Mouse (Mus musculus): ENCODE results near the gene Hist2h3c1. TPM values are rescaled to one million over a fixed set of nuclear protein-coding genes. Genes with fewer than 3 reads are reported as not detected.

The Hist2h3c1 gene
- 1.9 and 8.4 TPM in 2 replicates for polyA plus RNA-seq (2012; rRNA removed)

GRCm38 (mm10) chr3:96246427-96246856 is at the start of gene Hist2h3c1:
Hist2h3c1 (plus strand) TSS chr3:96246685.

GRCm38 (mm10) chr3:96219661-96220130 is 26.8 kb upstream of the Hist2h3c1 start, which contains the start of the genes Bola1 and Hist2h2ab:
Bola1 (minus strand) TSS chr3:96219709.
Hist2h2ab (plus strand) TSS chr3:96219865.

GRCm38 (mm10) chr3:96220765-96221639 is 25.5 kb upstream of the Hist2h3c1 start, which contains the start of the genes Hist2h2ac and Hist2h2be:
Hist2h2ac (minus strand) TSS chr3:96220880.
Hist2h2be (plus strand) TSS chr3:96221119.

GRCm38 (mm10) chr3:96238954-96239793 is 7.3 kb upstream of the Hist2h3c1 start, which contains the start of gene Hist2h3c2:
Hist2h3c2 (minus strand) TSS chr3:96239127.

GRCm38 (mm10) chr3:96239949-96240798 is 6.3 kb upstream of the Hist2h3c1 start, which contains the start of gene Hist2h2aa2:
Hist2h2aa2 (minus strand) TSS chr3:96240276.

GRCm38 (mm10) chr3:96245003-96245886 is 1.2 kb upstream of the Hist2h3c1 start, which contains the start of gene Hist2h2aa1:
Hist2h2aa1 (plus strand) TSS chr3:96245497.

GRCm38 (mm10) chr3:96262979-96263550 is 16.6 kb downstream of the Hist2h3c1 start, which contains the start of gene Hist2h4:
Hist2h4 (minus strand) TSS chr3:96263311.

GRCm38 (mm10) chr3:96268051-96268775 is 21.7 kb downstream of the Hist2h3c1 start, which contains the start of gene Hist2h3b:
Hist2h3b (plus strand) TSS chr3:96268654.

GRCm38 (mm10) chr3:96269511-96270474 is 23.3 kb downstream of the Hist2h3c1 start, which contains the start of gene Hist2h2bb:
Hist2h2bb (plus strand) TSS chr3:96269752.

GRCm38 (mm10) chr3:96293787-96294186 is 47.3 kb downstream of the Hist2h3c1 start, which contains the start of gene Fcgr1:
Fcgr1 (minus strand) TSS chr3:96293969.

Other genes with a start within 250 kb of the Hist2h3c1 start
- 4.7 and 5.3 TPM in 2 replicates for gene Vps45, start 188.2 kb upstream of the Hist2h3c1 start, polyA plus RNA-seq (2012; rRNA removed)
- 3.6 and 3.7 TPM in 2 replicates for gene Otud7b, start 142.2 kb upstream of the Hist2h3c1 start, polyA plus RNA-seq (2012; rRNA removed)
- gene Mtmr11, start 84.7 kb upstream of the Hist2h3c1 start, polyA plus RNA-seq (2012; rRNA removed) = 9.6 and 12.3 TPM in 2 replicates
- 26.1 and 26.7 TPM in 2 replicates for gene Sf3b4, start 74.4 kb upstream of the Hist2h3c1 start, polyA plus RNA-seq (2012; rRNA removed)
- 0.30 and 0.41 TPM in 2 replicates for gene Sv2a, start 65.5 kb upstream of the Hist2h3c1 start, polyA plus RNA-seq (2012; rRNA removed)
- gene Bola1, start 27.0 kb upstream of the Hist2h3c1 start, polyA plus RNA-seq (2012; rRNA removed) = 29.2 and 31.1 TPM in 2 replicates
- 0.42 and 0.82 TPM in 2 replicates for gene Hist2h2ab, start 26.8 kb upstream of the Hist2h3c1 start, polyA plus RNA-seq (2012; rRNA removed)
- gene Hist2h2ac, start 25.8 kb upstream of the Hist2h3c1 start, polyA plus RNA-seq (2012; rRNA removed) = 7.7 and 8.1 TPM in 2 replicates
- gene Hist2h2be, start 25.6 kb upstream of the Hist2h3c1 start, polyA plus RNA-seq (2012; rRNA removed) = 8.3 and 14.1 TPM in 2 replicates
- 31.1 and 37.7 TPM in 2 replicates for gene Hist2h3c2, start 7.6 kb upstream of the Hist2h3c1 start, polyA plus RNA-seq (2012; rRNA removed)
- gene Hist2h2aa2, start 6.4 kb upstream of the Hist2h3c1 start, polyA plus RNA-seq (2012; rRNA removed) = 39.3 and 40.4 TPM in 2 replicates
- gene Hist2h2aa1, start 1.2 kb upstream of the Hist2h3c1 start, polyA plus RNA-seq (2012; rRNA removed) = 83.3 and 119 TPM in 2 replicates
- gene Hist2h4, start 16.6 kb downstream of the Hist2h3c1 start, polyA plus RNA-seq (2012; rRNA removed) = 4.5 and 4.7 TPM in 2 replicates
- gene Hist2h3b, start 22.0 kb downstream of the Hist2h3c1 start, polyA plus RNA-seq (2012; rRNA removed) = 30.7 and 34.8 TPM in 2 replicates
- 7.1 and 7.9 TPM in 2 replicates for gene Hist2h2bb, start 23.1 kb downstream of the Hist2h3c1 start, polyA plus RNA-seq (2012; rRNA removed)
- gene Fcgr1, start 47.3 kb downstream of the Hist2h3c1 start, polyA plus RNA-seq (2012; rRNA removed) = 9.7 and 11.7 TPM in 2 replicates
- 0.05 and 0.07 TPM in 2 replicates for gene BC107364, start 205.6 kb downstream of the Hist2h3c1 start, polyA plus RNA-seq (2012; rRNA removed)